Mouse (Mus musculus): ENCODE measurements around the gene Timm8a2.

Gene Timm8a2

GRCm38 (mm10) chr14:122012193-122012592, 22.3 kb upstream of the Timm8a2 start:
- no peak for DNase-seq (ENCODE audit: low spot score)

- DNase-seq (ENCODE audit: low spot score): no peak
These were observed 21.7 kb upstream of the Timm8a2 start for GRCm38 (mm10) chr14:122012814-122013213.

GRCm38 (mm10) chr14:122013417-122013951, 21.0 kb upstream of the Timm8a2 start:
- no peak for DNase-seq (ENCODE audit: low spot score)

- no peak for DNase-seq (ENCODE audit: low spot score)
These were observed 16.5 kb upstream of the Timm8a2 start for GRCm38 (mm10) chr14:122017958-122018357.

GRCm38 (mm10) chr14:122019389-122019788, 15.1 kb upstream of the Timm8a2 start:
- DNase-seq (ENCODE audit: low spot score): no peak

GRCm38 (mm10) chr14:122020567-122020966, 13.9 kb upstream of the Timm8a2 start:
- no peak for DNase-seq (ENCODE audit: low spot score)

- no peak for DNase-seq (ENCODE audit: low spot score)
These were observed 11.4 kb upstream of the Timm8a2 start for GRCm38 (mm10) chr14:122023054-122023453.

- no peak for DNase-seq (ENCODE audit: low spot score)
These were observed 10.5 kb upstream of the Timm8a2 start for GRCm38 (mm10) chr14:122023928-122024327.

GRCm38 (mm10) chr14:122028926-122029745, 5.3 kb upstream of the Timm8a2 start:
- DNase-seq (ENCODE audit: low spot score): no peak

- no peak for DNase-seq (ENCODE audit: low spot score)
These were observed 4.6 kb upstream of the Timm8a2 start for GRCm38 (mm10) chr14:122029851-122030250.

- DNase-seq (ENCODE audit: low spot score): no peak
These were observed 2.4 kb upstream of the Timm8a2 start for GRCm38 (mm10) chr14:122032045-122032444.

- no peak for DNase-seq (ENCODE audit: low spot score)
These were observed 707 bp downstream of the Timm8a2 start for GRCm38 (mm10) chr14:122035181-122035580.

GRCm38 (mm10) chr14:122035860-122036259, 1.4 kb downstream of the Timm8a2 start:
- no peak for DNase-seq (ENCODE audit: low spot score)

- DNase-seq (ENCODE audit: low spot score): no peak
These were observed 4.6 kb downstream of the Timm8a2 start for GRCm38 (mm10) chr14:122038874-122039647.

- DNase-seq (ENCODE audit: low spot score): no peak
These were observed 6.9 kb downstream of the Timm8a2 start for GRCm38 (mm10) chr14:122041413-122041825.

- no peak for DNase-seq (ENCODE audit: low spot score)
These were observed 7.7 kb downstream of the Timm8a2 start for GRCm38 (mm10) chr14:122042142-122042694.

GRCm38 (mm10) chr14:122047784-122048183, 13.3 kb downstream of the Timm8a2 start:
- DNase-seq (ENCODE audit: low spot score): no peak

GRCm38 (mm10) chr14:122048816-122049215, 14.3 kb downstream of the Timm8a2 start:
- DNase-seq (ENCODE audit: low spot score): no peak

- no peak for DNase-seq (ENCODE audit: low spot score)
These were observed 18.6 kb downstream of the Timm8a2 start for GRCm38 (mm10) chr14:122052896-122053635.

GRCm38 (mm10) chr14:122056871-122057270, 22.4 kb downstream of the Timm8a2 start:
- DNase-seq (ENCODE audit: low spot score): no peak

- no peak for DNase-seq (ENCODE audit: low spot score)
These were observed 23.5 kb downstream of the Timm8a2 start for GRCm38 (mm10) chr14:122057941-122058346.

- DNase-seq (ENCODE audit: low spot score): peak; percentile 71
These were observed 26.2 kb downstream of the Timm8a2 start for GRCm38 (mm10) chr14:122060642-122061041.
